Mouse (Mus musculus) C2C12 (cell line): Measurements from ENCODE around the gene Nutm1.

ENCODE experiments used
- CTCF ChIP-seq: IDR thresholded peaks from one replicate; pipeline ENCODE4 v1.5.1; 2011; ENCODE audit not compliant: control insufficient read depth, insufficient read depth, insufficient read length
- MAX ChIP-seq: IDR thresholded peaks from one replicate; pipeline ENCODE4 v1.6.1; 2011; ENCODE audit warnings: mild to moderate bottlenecking, control low read depth
- MYOD1 ChIP-seq: IDR thresholded peaks from one replicate; pipeline ENCODE4 v1.6.1; 2011; ENCODE audit warnings: low read depth; ENCODE audit not compliant: control insufficient read depth, insufficient read length

- TF ChIP-seq CTCF (no peak), MAX (no peak), MYOD1 (no peak)
These were observed 25.4 kb upstream of the Nutm1 start for GRCm38 (mm10) chr2:112284363-112285030.
